Mouse (Mus musculus) liver, adult 2 months (tissue): ENCODE results near the gene Entpd8.

Experiments
- CTCF ChIP-seq: fragments of 200-500 bp; IDR thresholded peaks from 2 replicates; pipeline ENCODE4 v1.5.1; 2011; ENCODE audit warnings: low read depth, low read length, control low read depth
- POLR2A ChIP-seq: fragments of 200-500 bp; IDR thresholded peaks from 2 replicates; pipeline ENCODE4 v1.6.1; 2011; ENCODE audit warnings: low read length, control low read depth; ENCODE audit not compliant: insufficient read depth; ENCODE audit errors: extremely low read depth

DNA sequence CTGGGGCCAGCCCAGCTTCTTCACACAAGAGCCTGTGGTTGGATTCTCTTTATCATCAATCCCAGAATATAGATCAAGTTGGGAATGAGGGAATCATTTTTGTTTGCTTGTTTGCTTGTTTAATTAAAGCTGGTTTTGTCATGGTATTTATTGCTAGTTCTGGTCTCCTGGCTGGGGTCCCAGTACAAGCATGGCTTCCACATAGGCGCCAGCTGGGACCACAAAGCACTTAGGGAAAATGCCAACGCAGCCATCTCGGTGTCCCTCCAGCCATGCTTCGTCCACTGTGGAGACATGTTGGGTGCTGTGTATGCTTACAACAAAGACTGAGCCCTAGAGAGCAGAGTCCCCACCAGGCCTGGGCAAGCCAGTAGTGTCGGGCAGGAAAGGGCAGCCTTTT lies 5.5 kb downstream of the Entpd8 start:
- TF ChIP-seq POLR2A (no peak), CTCF (no peak)
